Mouse (Mus musculus) neural tube, embryonic 14.5 days (tissue): ENCODE results near the gene Nbl1. TPM values are rescaled to one million over a fixed set of nuclear protein-coding genes. Genes with fewer than 3 reads are reported as not detected.

ENCODE experiments used
- ATAC-seq: fragments of 200-750 bp; cut with Nextera tagmentation; 2 replicates; pipeline ENCODE4 v1.8.0; 2017; ENCODE audit warnings: low read depth, mild to moderate bottlenecking, moderate TSS enrichment, moderate library complexity
- H3K27ac ChIP-seq: fragments of 300-500 bp; sonication (generic); 2 replicates; pipeline ENCODE4 v1.5.1; 2014; ENCODE audit warnings: low read depth, mild to moderate bottlenecking, control low read depth, low read length, moderate library complexity, mixed read lengths
- H3K27me3 ChIP-seq: fragments of 300-500 bp; sonication (generic); 2 replicates; pipeline ENCODE4 v1.6.1; 2014; ENCODE audit warnings: low read length; ENCODE audit not compliant: control insufficient read depth, insufficient read depth
- H3K36me3 ChIP-seq: fragments of 300-500 bp; sonication (generic); 2 replicates; pipeline ENCODE4 v1.6.1; 2014; ENCODE audit warnings: low read length, mixed read lengths; ENCODE audit not compliant: control insufficient read depth, insufficient read depth
- H3K4me1 ChIP-seq: fragments of 300-500 bp; sonication (generic); 2 replicates; pipeline ENCODE4 v1.6.1; 2014; ENCODE audit warnings: low read length; ENCODE audit not compliant: control insufficient read depth, insufficient read depth
- H3K4me2 ChIP-seq: fragments of 300-500 bp; sonication (generic); 2 replicates; pipeline ENCODE4 v1.6.1; 2014; ENCODE audit warnings: mild to moderate bottlenecking, low read depth, low read length, control low read depth
- H3K4me3 ChIP-seq: fragments of 300-500 bp; sonication (generic); 2 replicates; pipeline ENCODE4 v1.5.1; 2014; ENCODE audit warnings: low read depth, low read length, control low read depth, mixed read lengths
- H3K9ac ChIP-seq: fragments of 300-500 bp; sonication (generic); replicated peaks from 2 replicates; pipeline ENCODE4 v1.6.1; 2014; ENCODE audit warnings: low read depth, mild to moderate bottlenecking, control low read depth, low read length, mixed read lengths
- H3K9me3 ChIP-seq: fragments of 300-500 bp; sonication (generic); 2 replicates; pipeline ENCODE4 v1.6.1; 2016; ENCODE audit warnings: low read length; ENCODE audit not compliant: control insufficient read depth
- WGBS: fragments of 180-500 bp; shearing (Covaris S2); extraction: QIAGEN DNeasy Blood & Tissue Kit; methylation state at CpG from one replicate; pipeline ENCODE4 v1.1.7; 2014; 5-methylcytosine and 5-hydroxymethylcytosine counted together
- polyA plus RNA-seq: library from polyadenylated mRNA; unstranded; fragments of >200 nt; fragmentation: Nextera tagmentation; extraction: Ambion mirVana; gene quantifications from 2 replicates; pipeline ENCODE4 v1.2.1, GENCODE M21; 2014

Nbl1 gene
- polyA plus RNA-seq, 1 experiment from 2014 or later: 26.3 TPM

DNA sequence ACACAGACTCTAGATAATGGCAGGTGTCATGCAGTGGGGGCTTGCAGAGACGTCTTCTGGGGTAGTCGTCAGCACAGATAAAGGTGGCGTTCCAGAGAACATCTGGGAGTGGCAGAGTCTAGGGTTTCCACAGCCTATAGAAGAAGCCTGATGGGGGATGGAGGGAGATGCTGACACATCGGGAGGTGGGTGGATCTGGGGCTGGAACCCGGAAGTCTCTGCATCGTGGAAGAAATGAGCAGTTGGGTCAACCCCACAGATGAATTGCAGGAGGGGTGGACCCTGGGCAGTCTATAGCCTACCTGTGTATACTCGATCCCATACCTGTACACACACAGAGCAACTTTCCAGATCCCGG is 58.8 kb downstream of the Nbl1 start:
- no peak overlapping the region; the same call in 1 of the 2 replicates for H3K9ac ChIP-seq
- H3K27ac ChIP-seq: no peak overlapping the region
- no peaks in the 10 kb centered on the region for H3K36me3 ChIP-seq
- H3K4me2 ChIP-seq: no peak overlapping the region
- 92% methylated on average over 8 of the region's 8 CpGs for WGBS
- no peaks in the 10 kb centered on the region for H3K9me3 ChIP-seq
- no peak overlapping the region for H3K4me3 ChIP-seq
- no peaks in the 10 kb centered on the region for H3K27me3 ChIP-seq
- peaks cover 15% of the 10 kb centered on the region; the same call in 1 of the 2 replicates for H3K4me1 ChIP-seq
- ATAC-seq: no peak

DNA sequence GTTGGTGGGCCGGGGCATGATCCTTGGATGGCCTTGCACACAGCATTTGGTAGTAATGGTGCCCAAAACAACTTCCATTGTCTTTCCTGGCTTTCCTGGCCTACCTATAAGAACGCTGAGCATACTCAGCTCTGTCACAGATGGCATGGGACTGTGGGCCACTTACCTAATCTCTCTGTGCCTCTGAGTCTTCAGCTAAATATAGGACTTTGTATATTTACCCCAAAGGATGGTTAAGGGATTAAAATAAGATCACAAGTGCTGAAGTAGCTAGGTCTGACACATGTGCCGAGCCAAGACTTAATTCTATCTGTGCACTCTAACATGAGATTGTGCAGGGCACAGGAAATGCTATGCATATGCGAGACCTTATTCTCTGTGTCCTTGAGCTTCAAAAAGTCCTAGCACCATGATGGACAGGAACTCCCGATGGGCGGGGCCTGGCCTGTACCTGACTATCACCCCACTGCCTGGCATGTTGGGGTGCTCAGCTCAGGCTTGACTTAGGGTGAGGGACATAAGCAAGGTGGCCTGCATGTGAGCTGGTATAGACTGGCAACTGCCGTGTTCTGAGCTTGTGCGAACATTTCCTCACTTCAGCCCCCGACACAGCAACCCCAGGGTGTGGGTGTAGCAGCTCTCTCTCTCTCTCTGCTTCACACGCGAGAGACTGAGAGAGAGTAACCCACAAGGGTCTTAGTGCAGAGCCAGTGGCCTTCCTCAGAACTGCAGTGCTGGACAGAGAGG is 59.4 kb downstream of the Nbl1 start:
- Histone ChIP-seq H3K4me3 (no peak overlapping the region), H3K36me3 (no peaks in the 10 kb centered on the region), H3K4me2 (no peak overlapping the region), H3K27ac (no peak overlapping the region), H3K9me3 (no peaks in the 10 kb centered on the region), H3K4me1 (peaks cover 9% of the 10 kb centered on the region; the same call in 1 of the 2 replicates), H3K27me3 (no peaks in the 10 kb centered on the region), H3K9ac (no peak overlapping the region; the same call in 1 of the 2 replicates)
- 81% methylated on average over 11 of the region's 11 CpGs for WGBS
- ATAC-seq: no peak

DNA sequence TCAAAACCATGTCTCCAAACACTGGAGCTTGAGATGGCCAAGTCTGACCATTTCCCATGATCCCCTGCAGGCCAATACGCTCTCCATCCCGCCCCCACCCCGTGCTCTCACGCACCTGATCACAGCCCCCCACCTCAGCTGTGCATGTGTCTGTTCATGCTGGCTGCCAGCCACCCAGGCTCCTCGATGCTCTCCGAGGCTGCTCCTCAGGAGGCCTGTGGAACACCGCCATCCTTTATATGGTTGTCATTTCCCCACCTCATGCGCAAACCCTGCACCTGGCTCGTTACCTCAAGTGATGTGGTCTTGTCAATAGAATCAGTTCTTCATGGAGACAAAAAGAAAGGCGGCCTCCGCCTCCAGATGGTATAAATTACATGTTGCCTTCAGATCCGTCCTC is 60.3 kb downstream of the Nbl1 start:
- WGBS: 51% methylated on average over 12 of the region's 12 CpGs
- H3K9ac ChIP-seq: no peak overlapping the region
- H3K27ac ChIP-seq: no peak overlapping the region
- no peak for ATAC-seq
- no peak overlapping the region for H3K4me3 ChIP-seq
- H3K4me1 ChIP-seq: peaks cover 5% of the 10 kb centered on the region; the same call in 1 of the 2 replicates
- no peaks in the 10 kb centered on the region for H3K27me3 ChIP-seq
- H3K36me3 ChIP-seq: no peaks in the 10 kb centered on the region
- H3K4me2 ChIP-seq: no peak overlapping the region
- H3K9me3 ChIP-seq: no peaks in the 10 kb centered on the region

Other genes with a start within 250 kb of the Nbl1 start
- gene Pla2g5, start 229.5 kb downstream of the Nbl1 start, polyA plus RNA-seq: 0.35 TPM in 1 of 2 replicates, not detected in the other
- gene Gm13030, start 219.0 kb downstream of the Nbl1 start, polyA plus RNA-seq: not detected in 2 replicates
- not detected in 2 replicates for gene Pla2g2e, start 215.1 kb downstream of the Nbl1 start, polyA plus RNA-seq
- gene Otud3, start 179.0 kb downstream of the Nbl1 start, polyA plus RNA-seq: 2.6 and 3.3 TPM in 2 replicates
- gene Rnf186, start 125.9 kb downstream of the Nbl1 start, polyA plus RNA-seq: not detected in 2 replicates
- 1.1 TPM in 2 replicates for gene Tmco4, start 120.1 kb downstream of the Nbl1 start, polyA plus RNA-seq
- gene Htr6, start 17.4 kb downstream of the Nbl1 start, polyA plus RNA-seq: 0.52 and 1.4 TPM in 2 replicates
- gene Minos1, start 38.1 kb upstream of the Nbl1 start, polyA plus RNA-seq: 415 and 417 TPM in 2 replicates
- gene Capzb, start 99.9 kb upstream of the Nbl1 start, polyA plus RNA-seq: 218 and 249 TPM in 2 replicates
- 12.7 and 16.2 TPM in 2 replicates for gene Pqlc2, start 217.7 kb upstream of the Nbl1 start, polyA plus RNA-seq
- 52.8 and 55.5 TPM in 2 replicates for gene Akr7a5, start 217.8 kb upstream of the Nbl1 start, polyA plus RNA-seq